Mouse (Mus musculus) T-helper 17 cell (primary cell): Measurements from ENCODE around the gene Slc10a3.
"Not testable (repeated sequence)": the region's sequence is repeated elsewhere in the genome, so short reads cannot be mapped to it uniquely, and the experiment has no call there.

Experiments
- in situ Hi-C, 2 experiments: fragments of 300-600 bp; cut with MboI, MseI; formaldehyde crosslinking; loops; 1 replicate in 1 of 2; 2 replicates in 1 of 2; pipeline ENCODE4 v1.15.1; 2025; ENCODE audit warnings: high pct_unique_total_duplicates in 2 of 2

Gene Slc10a3

GRCm38 (mm10) chrX:74372888-74373549 lies at the start of gene Slc10a3, which contains the start of gene Ubl4a:
Gene Slc10a3, minus strand, starts transcription at chrX:74373349.
Gene Ubl4a, minus strand, starts transcription at chrX:74373218.
- in situ Hi-C loops: no loop called here

- in situ Hi-C loops: loop anchor here (5.0 kb wide), 3 partner anchors 161 to 296 kb away; partner anchors contain the start of genes Emd (in 1 of the 2) and Flna (in 1 of the 2)
Measured at GRCm38 (mm10) chrX:74413377-74413776, 40.2 kb upstream of the Slc10a3 start.

- in situ Hi-C loops: no loop called here
Measured at GRCm38 (mm10) chrX:74408340-74408739, 35.2 kb upstream of the Slc10a3 start.

- in situ Hi-C loops: no loop called here
Measured at GRCm38 (mm10) chrX:74400136-74400535, 27.0 kb upstream of the Slc10a3 start.

- in situ Hi-C loops: no loop called here
Measured at GRCm38 (mm10) chrX:74392535-74393443, 19.6 kb upstream of the Slc10a3 start, which contains the start of the genes Fam3a and Ikbkg. Gene Fam3a, minus strand, starts transcription at chrX:74393272. Gene Ikbkg, plus strand, starts transcription at chrX:74393290.

GRCm38 (mm10) chrX:74388153-74388552 lies 15.0 kb upstream of the Slc10a3 start:
- in situ Hi-C loops: no loop called here

GRCm38 (mm10) chrX:74384451-74384850 lies 11.3 kb upstream of the Slc10a3 start:
- in situ Hi-C loops: no loop called here

- in situ Hi-C loops: no loop called here
Measured at GRCm38 (mm10) chrX:74368209-74368909, 4.8 kb downstream of the Slc10a3 start.

- in situ Hi-C loops: no loop called here
Measured at GRCm38 (mm10) chrX:74367512-74367911, 5.6 kb downstream of the Slc10a3 start.

- in situ Hi-C loops: no loop called here
Measured at GRCm38 (mm10) chrX:74359171-74359570, 14.0 kb downstream of the Slc10a3 start.

GRCm38 (mm10) chrX:74357069-74357468 lies 16.1 kb downstream of the Slc10a3 start:
- in situ Hi-C loops: not testable (repeated sequence)

- in situ Hi-C loops: no loop called here
Measured at GRCm38 (mm10) chrX:74353467-74353770, 19.7 kb downstream of the Slc10a3 start, which contains the start of gene Lage3. Gene Lage3, minus strand, starts transcription at chrX:74353618.

- in situ Hi-C loops: no loop called here
Measured at GRCm38 (mm10) chrX:74352645-74353466, 20.3 kb downstream of the Slc10a3 start.

GRCm38 (mm10) chrX:74330166-74330930 lies 42.8 kb downstream of the Slc10a3 start:
- in situ Hi-C loops: no loop called here

- in situ Hi-C loops: no loop called here
Measured at GRCm38 (mm10) chrX:74329215-74329671, 43.9 kb downstream of the Slc10a3 start.

GRCm38 (mm10) chrX:74328725-74329161 lies 44.4 kb downstream of the Slc10a3 start, which contains the start of gene Plxna3:
Gene Plxna3, plus strand, starts transcription at chrX:74329066.
- in situ Hi-C loops: no loop called here
